Mouse (Mus musculus): ENCODE measurements around the gene Clmn. TPM values are rescaled to one million over a fixed set of nuclear protein-coding genes. Genes with fewer than 3 reads are reported as not detected.

Gene Clmn
- polyA plus RNA-seq (2012; rRNA removed): 20.5 and 23.9 TPM in 2 replicates

GRCm38 (mm10) chr12:104864439-104865165 lies at the start of gene Clmn:
Gene Clmn (minus strand): TSS chr12:104865076.

GRCm38 (mm10) chr12:104751814-104752765 lies 112.8 kb downstream of the Clmn start, which contains the start of gene Dicer1:
Gene Dicer1 (minus strand): TSS chr12:104751952.

Other genes with a start within 250 kb of the Clmn start
- 4.9 and 5.9 TPM in 2 replicates for gene Dicer1, start 113.1 kb downstream of the Clmn start, polyA plus RNA-seq (2012; rRNA removed)
- gene Syne3, start 144.7 kb upstream of the Clmn start, polyA plus RNA-seq (2012; rRNA removed): 3.4 and 3.6 TPM in 2 replicates
- 93.3 and 108 TPM in 2 replicates for gene Glrx5, start 167.6 kb upstream of the Clmn start, polyA plus RNA-seq (2012; rRNA removed)

All from colon, adult 2 months (tissue).